Mouse (Mus musculus): ENCODE results near the gene Gsn.

GRCm38 (mm10) chr2:35231871-35232270 lies 24.3 kb upstream of the Gsn start:
- TF ChIP-seq CTCF (conservative IDR thresholded peaks at IDR 0.05; ENCODE audit: low read length) (no peak), NANOG (IDR thresholded peaks at IDR 0.05; ENCODE audit: borderline replicate concordance, low read length) (no peak)
